Mouse (Mus musculus) erythroblast, embryonic 14.5 days (primary cell): ENCODE results near the gene Mid1.

Experiments used
- GATA1 ChIP-seq: IDR thresholded peaks from 2 replicates; pipeline ENCODE4 v1.6.1; 2012; ENCODE audit warnings: low read length, inconsistent platforms, mixed read lengths
- TAL1 ChIP-seq: IDR thresholded peaks from 3 replicates; pipeline ENCODE4 v1.6.1; 2012; ENCODE audit warnings: low read length, inconsistent platforms, mixed read lengths

GRCm38 (mm10) chrX:169950596-169950995 lies 265.6 kb downstream of the Mid1 start:
- TF ChIP-seq TAL1 (no peak), GATA1 (no peak)
